Mouse (Mus musculus) heart, adult 11 months (tissue): ENCODE data around the gene Ralb.

Experiments used
- DNase-seq: peaks from one replicate; pipeline ENCODE4 v3.0.0; 2022

Ralb gene

DNA sequence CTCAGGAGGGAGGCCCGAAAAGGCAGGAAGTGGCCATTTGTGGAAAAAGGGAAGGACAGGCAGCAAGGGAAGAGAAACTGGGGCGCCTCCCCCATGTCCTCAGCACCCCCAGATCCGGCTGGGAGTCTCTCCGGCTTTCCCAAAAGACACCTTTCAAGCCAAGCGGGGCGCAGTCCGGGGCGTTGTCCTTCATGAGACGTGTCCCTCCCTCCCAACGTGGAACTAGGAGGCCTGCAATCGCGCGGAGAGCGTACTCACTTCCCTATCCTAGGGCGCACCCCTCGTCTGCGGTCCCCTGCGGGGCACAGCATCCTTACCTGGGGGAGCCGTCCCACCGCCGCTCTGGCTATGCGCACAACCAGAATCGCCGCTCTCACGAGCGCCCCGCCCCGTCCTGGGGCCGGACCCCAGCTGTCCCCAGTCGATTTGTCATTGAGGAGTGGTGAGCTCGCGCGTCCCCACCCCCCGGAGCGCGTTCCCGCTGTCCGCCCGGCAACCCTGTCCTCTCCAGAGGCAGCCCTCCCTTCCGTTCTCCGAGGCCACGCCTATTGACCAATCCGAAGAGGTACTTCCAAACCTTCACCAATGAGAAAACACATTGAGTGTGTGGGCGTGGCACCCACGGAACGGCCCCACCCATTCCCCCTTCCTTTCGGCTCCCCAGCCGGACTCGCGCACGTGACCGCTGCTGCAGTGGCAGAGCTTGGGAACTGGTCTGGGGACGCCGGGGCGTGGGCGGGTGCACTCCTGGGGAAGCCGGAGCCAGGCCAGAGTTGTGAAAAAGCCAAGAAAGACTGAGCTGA, at the start of gene Ralb:
Gene Ralb, minus strand, starts transcription at position 535 of the 803 bp plus-strand sequence.
- DNase-seq = peak; percentile 100

DNA sequence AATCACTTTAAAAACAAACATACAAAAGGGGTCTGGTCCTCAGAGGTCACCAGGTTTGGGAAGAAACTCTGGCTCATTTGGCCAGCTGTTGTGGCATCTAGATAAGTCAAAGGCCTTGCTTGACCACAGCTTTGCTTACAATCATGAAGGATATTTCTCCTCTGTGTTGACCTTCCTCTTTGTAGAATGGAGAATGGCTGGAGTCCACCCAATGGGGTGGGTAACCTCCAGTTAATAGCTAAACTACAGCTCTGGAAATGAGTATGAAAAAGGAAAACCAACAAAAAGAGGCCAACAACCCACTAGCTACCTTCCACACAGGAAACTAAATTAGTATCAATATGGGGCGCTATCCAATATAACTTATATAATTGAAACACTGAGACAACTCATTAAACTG, 47.1 kb upstream of the Ralb start:
- peak; percentile 36 for DNase-seq

DNA sequence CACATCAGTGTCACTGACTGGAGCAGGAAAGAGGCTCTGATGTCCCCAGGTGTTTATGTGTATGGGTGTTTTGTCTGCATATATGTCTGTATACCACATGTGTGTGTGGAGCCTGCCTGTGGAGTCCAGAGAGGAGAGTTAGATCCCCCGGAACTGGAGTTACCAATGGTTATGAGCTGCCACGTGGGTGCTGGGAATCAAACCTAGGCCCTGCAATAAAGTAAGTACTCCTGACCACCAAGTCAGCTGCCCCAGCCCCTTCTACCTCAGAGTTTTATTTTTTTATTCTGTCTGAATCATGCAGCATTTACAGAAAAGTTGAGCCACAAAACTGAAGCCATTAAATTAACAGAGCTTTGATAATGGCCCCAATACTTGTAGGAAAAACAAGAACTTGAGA, 45.5 kb upstream of the Ralb start:
- peak; percentile 84 for DNase-seq

DNA sequence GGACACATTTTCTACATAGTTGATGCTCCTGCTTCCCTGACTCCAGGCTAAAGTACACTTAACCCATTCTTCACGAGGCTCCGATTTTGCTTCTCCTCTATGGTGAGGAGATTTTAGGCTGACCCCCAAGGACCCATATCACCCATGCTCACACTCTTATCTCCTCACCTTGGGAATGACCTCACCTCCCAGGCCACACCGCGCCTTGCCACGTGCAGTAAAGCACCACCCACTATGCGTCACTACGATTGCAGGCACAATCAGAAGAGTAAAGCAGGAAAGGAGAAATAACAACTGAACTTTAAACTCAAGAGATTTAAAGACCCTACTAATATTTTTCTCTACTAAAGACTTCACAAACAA, 44.7 kb upstream of the Ralb start:
- DNase-seq = peak; percentile 85

DNA sequence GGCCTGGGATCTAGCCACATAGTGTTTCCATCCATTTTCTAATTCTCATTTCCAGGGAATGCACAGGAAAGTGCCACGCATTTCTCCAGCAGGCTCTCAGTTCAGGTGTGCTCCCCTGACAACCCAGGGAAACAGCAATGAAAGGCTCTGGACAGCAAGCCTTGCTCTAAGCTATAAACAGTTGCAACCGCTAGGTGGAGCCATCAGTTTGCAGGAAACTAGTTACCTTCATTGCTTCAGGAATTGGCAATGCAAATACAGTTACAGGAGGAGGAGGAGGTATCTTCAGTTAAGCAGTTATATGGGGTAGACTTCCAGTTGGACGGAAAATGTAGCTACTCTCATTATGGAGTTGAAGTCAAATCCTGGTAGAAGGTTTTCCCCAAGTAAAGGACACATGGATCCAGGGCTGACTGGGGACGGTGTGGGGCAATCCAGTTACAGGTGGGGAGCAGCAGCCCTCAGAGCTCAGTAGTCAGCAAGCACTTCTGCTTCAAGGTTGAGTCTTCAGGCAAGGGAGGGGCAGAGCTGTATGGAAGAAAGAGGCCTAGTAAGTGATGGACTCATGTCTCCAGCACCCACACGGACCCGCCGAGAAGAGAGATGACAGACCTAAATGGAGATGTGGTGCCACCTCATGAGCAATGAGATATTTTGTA, 44.2 kb upstream of the Ralb start:
- DNase-seq = peak; percentile 92

DNA sequence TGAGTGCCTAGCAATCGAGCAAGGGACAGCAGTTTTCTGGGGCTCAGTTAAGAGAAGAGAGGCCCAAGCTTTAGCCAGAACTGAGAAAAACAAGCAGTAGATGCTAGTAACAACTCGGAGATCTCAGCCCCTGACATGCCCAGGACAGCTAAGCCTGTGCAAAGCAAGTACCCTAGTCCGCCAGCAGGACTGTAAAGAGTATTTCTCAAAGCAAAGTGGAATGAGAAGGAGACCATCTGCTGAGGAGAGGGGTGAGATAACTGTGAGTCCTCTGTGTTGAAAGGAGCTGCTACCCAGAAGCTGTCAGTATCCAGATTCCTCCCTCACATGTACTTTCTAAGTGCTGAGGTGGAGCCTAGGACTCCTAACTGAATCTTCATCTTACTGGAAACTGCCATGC, 41.9 kb upstream of the Ralb start:
- no peak for DNase-seq

DNA sequence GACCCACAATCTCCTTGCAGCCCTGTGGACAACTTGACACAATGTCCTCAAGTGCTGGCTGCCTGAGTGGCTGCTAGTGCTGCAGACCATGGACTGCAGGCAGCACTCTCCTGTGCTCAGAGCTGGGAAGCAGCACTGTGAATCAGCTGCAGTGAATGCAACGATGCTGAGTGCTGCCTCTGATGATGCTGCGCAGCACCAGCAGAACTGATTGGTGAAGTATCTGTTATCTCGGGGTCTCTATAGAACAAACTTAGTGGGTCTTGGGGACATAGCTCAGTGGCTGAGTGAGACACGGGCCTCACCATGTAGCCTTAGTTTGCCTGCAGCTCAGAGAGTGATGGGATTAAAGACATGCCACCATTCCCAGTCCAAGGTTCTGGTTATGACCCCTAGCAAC, 41.1 kb upstream of the Ralb start:
- peak; percentile 78 for DNase-seq

DNA sequence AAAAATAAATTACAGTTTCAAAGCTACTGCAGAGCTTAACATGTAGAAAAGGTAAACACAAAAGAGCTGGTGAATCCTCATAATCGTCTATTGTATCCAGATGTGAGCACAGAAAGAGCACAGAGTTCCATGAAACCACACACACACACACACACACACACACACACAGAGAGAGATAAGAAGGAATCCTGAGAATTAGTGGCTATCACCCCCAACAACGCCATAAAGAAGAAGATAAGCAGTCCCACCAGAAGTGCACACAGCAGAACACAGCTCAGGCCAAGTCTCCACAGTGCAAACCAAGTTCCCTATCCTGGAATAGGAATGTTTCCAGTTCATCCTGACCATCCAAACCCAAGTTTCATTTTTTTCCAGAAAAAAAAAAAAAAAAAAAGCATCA, 40.6 kb upstream of the Ralb start:
- peak; percentile 10 for DNase-seq

DNA sequence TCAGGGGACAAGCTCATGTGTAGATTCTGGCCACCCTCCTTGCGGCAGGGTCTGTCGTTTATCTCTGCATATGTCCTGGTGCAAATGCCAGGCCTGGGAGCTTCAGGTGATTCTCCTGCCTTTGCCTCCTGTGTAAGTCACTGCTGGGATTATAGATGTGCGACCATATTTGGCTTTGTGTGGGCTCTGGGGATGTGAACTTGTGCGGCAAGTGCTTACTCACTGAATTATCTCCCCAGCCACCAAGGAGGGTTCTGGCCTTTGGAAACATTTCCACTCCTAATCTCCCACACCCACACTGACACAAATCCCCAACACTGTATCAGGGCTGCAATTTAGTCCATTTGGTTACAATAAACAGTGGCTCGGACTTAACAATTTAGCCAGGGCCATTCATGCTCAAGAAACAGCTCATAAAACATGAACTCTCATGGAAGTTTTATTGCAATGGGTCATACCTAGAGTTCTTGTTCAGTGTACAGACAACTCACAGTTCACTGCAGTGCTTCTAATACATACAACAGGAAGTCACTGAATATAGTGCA, 40.1 kb upstream of the Ralb start:
- peak; percentile 61 for DNase-seq

DNA sequence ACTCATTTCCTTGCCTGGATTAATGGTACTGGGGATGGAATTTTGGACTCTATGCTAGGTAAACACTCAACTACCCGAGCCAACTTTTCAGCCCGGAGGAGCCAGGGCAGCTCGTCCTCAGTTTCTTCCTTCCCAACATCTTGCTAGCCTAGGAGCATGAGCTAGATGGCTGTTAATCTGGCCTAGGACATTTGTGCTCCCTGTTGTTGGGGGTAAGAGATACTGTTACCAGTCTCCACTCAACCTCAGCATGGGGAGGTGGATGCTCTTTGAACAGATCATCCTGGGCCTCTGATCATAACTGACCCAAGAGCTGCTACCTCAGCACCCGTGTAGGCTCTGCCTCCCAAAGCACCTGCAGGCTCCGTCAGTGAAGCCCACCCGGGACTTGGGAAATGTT, 38.7 kb upstream of the Ralb start:
- peak; percentile 84 for DNase-seq

DNA sequence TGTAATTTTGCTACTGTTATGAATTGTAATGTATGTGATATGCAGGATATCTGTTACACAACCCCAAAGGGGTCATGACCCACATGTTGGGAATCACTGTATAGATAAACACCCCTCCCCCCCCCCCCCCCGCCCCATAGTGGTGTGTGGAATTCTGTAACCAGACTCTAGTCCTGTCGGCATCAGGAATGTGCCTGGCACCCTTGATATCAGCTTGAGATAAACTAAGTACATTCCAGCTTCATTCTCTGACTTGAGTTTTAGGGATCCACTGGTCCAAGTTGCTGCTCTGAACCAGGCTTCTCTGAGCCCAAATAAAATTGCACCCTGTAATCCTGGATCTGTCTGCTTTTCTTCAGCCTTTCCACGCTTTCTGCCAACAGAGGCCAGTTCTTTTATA, 37.0 kb upstream of the Ralb start:
- peak; percentile 62 for DNase-seq

DNA sequence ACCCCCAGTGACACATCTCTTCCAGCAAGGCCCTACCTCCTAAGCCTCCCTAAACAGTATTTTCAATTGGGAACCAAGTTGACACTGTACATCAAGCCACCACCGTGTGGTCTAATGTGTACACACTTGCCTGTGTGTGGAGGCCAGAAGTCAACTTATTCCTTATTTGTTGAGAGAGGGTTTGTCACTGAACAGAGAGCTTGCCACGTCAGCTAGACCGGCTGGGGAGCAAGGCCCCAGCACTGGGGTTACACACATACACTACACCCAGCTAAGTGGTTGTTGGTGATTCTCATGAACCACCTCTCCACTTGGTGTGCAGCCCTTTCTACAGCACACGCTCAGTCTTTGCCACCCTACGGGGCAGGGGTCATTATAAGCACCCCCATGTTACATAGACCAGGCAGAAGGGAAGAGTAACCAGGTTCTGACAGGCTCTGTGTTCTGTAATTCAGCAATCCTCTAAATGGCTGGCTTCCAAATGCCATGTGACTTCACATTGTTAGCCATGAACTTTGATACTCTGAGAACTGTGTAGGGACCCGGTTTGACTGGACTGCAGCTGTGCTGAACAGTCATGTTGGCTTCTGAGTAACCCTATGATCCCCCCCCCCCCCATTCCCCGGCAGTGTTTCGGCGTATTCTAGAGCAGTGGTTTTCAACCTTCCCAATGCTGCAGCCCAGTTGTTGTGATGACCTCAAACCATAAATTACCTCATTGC, 36.4 kb upstream of the Ralb start:
- peak; percentile 87 for DNase-seq

DNA sequence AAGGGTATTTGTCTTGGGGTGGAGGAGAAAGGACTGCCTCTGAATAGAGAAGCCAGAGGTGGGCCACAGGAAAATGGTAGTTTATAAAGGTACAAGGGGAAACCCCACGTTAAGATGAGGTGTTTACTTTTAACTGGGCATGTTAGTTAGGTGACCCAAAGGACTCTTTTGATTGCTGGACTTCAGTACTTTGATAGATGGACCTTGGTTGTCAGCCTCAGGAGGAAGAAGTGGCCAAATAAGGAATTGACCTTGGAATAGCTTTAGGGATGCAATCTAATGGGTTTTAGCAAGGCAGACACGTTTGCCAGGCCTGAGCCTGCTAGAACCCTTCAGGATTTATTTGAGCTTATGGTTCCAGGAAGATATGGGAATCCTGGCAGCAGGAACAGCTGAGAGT, 34.7 kb upstream of the Ralb start:
- peak; percentile 74 for DNase-seq

DNA sequence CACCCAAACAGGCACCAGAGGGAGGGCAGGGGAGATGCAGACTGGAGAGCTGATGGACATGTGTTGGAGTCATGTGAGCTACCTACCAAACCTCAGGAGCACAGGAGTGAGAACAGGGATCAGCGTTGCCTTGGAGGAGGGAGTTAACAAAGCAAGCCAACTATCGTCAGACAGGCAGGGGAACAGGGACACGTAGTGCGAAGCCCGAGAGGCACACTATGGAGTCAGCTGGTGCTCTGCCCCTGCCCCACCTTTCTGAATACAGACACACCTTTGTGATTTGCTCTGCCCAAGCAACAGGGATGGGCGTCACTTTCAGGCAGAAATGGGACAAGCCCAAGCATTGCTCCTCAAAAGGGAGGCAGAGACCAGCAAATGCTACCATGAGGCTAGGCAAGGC, 33.1 kb upstream of the Ralb start:
- DNase-seq = no peak

DNA sequence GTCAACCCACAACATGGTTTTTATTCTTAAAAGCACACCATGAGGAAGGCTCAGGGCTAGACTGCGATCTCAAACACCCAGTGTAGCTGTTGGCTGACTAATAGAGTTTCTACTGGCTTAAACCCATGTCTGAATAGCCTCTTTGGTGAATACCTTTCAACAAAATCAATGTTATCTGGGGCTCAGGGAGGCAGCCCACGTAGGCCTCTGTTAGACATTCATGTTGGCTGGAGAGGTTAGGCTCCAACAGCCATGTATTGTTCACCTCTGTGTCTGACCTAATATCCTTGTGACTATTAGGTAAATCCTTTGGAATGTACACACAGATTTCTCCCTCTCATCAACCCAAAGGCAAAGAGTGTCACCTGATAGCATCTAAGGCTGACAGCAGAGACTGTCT, 31.5 kb upstream of the Ralb start:
- DNase-seq = no peak

DNA sequence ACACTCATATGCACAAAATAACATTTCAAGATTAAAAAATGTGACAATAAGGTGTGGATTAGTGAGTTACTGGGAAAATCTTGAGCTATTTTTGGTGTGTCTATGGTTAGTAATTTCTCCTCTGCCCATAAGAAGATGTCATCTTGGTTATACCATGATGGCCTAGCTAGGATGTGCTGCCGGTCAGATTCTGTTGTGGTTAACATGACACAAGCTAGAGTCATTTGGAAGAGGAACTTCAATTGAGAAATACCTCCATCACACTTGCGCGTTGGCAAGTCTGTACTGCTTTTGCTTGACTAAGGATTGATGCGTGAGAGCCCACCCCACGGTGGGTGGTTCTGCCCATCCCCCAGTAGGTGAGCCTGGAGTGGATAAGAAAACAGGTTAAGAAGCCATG, 29.7 kb upstream of the Ralb start:
- peak; percentile 73 for DNase-seq

DNA sequence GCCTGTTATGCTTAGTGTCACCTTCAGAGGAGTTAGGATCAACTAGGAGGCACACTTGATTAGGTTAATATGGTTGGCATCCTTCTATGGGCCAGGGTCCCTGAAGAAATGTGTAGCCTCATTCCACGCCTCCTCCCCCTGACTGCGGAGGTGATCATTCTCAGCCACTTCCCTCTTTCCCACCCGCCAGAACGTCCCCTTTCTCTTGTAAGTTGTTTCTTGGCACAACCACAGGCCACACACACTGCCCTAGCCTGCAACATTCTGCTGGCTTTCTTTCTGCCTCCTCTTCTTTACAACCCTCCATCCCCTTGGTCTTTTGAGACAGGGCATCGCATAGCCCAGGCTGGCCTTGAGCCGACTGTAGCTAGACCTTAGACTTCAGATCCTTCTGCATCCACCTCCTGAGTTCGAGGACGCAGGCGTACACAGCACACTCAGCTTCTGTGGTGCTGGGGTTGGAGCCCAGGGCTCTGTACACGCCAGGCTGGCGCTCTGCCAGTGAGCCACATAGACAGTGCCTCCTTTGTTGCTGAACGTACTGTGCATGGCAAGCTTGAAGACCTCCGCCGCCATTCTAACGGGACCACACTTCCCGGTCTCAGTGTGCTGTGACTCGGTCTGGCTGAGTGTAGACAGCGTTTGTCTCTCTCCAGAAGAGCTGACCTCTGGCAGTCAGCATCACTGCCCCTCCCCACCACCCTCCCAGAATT, 28.7 kb upstream of the Ralb start:
- DNase-seq = no peak

DNA sequence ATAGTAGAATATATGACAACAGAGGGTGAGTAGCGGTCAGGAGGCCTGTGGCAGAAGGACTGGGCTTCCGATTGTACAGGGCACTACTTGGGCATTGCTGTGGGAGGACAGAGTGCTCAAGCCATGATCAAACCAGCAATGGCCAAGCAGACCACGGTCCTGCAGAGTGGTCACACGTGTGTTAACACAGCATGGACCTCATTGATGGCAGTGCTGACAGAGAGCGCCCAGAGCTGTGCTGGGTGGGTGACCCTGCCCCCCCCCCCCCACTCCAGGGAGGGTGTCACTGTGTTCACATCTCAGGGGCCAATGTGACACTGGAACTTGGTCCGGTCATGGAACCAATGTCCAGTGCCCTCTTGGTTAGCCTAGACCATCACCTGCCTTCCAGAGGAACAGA, 27.6 kb upstream of the Ralb start:
- no peak for DNase-seq

DNA sequence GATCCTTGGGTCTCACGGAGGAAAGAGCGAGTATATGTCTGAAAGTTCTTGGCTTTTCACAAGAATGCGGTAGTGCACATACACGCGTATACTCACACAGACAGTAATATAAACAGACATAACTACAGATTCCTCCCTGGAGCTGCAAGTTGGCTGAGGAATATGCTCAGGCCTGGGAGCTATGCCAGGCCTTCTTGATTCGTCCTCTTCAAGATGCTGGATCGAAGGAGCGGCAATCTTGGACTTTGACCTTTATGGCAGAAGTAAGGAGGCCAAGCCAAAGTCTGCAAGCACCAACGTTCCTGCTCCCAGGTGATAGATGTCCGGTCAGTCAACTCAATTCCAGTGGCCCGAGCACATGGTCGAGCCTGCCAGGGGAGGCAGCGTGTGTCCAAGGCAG, 26.3 kb upstream of the Ralb start:
- DNase-seq = no peak

DNA sequence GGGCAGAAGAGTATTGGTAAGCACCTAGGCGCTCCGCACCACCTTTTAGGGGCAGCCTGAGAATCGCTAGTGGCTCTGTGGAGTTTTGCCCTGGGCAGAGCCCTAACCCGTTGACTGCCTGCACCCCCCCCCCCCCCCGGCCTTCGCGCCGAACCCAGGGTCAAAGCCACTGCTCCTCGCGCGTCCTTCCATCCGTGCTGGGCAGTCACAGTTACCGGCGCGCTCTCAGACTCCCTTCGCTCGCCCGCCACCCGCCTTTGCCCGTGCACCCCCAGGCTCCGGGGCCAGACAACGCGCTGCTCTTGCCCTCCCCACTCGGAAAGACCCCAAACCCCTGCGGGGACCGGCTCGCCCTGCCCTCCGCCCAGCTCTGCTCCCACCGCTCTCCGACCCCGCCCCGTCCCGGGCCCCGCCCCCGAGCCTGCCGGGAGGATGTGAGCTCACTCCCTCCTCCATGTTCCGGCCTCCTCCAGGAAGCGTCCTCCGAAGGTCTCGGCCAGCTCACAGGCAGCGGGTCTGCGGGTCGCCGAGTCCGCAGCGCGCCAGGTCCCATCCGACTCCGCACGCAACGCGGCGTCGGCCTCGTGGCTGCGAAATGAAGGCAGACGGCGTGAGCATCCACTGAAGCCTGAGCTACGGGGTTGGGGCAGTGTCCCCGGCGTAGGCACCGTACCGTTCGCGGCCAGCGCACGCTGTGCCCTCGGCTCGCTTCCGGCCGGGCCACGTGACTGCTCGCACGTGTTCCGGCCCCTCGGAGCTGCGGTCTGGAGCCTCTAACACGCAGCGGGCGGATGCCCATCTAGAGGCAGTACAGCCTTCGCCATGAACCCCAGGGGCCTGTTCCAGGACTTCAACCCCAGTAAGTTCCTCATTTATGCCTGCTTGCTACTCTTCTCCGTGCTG, 21.3 kb upstream of the Ralb start, which contains the start of gene Tmem185b:
Gene Tmem185b, plus strand, starts transcription at position 472 of the 903 bp plus-strand sequence.
- DNase-seq = peak; percentile 99

DNA sequence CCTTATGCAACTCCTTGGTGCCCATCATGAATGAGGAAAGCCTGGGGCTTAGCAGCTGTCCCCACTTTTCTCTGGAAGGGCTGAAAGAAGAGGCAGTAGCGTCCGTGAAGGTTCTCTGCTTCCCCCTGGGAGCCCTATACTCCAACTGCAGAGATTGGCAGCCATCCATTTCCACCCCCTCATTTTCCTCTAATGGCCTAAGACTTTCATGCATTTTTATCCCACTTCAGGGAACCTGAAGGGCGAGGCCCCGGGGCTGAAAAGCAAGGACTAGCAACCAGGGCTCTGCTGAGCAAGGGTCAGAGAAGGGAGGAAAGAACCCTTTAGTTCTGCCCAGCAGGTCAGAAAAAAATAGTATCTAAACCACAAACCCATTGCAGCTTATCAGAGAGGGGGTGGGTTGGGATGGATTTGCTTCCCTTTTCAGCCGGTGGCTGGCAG, 20.4 kb upstream of the Ralb start:
- DNase-seq = peak; percentile 93

DNA sequence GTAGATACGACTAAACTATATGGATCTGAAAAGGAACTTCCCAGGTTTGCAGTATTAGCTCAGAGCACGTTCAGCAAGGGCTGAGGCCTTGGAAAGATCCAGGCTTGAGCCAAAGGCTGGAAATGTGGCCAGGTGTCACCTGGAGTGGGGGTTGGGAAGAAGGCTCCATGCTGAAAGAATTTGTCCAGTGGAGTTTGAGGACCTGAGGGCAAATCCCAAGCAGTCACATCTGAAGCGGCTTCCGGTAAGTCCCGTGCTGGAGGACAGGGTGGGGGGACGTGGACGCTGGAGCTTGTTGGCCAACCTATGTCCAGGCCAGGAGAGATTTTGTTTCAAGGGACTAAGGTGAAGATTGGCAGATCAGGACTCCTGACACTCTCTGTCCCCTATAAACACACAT, 19.2 kb upstream of the Ralb start:
- peak; percentile 90 for DNase-seq
